Mouse (Mus musculus) spleen, adult 18-20 months (tissue): ENCODE measurements around the gene Mus81.
"Not testable (repeated sequence)": the region's sequence is repeated elsewhere in the genome, so short reads cannot be mapped to it uniquely, and the experiment has no call there.

ENCODE experiments used
- DNase-seq, 2 experiments: peaks; one replicate each; pipeline ENCODE4 v3.0.0; 2022; ENCODE audit warnings: mixed read lengths in 2 of 2

The Mus81 gene

DNA sequence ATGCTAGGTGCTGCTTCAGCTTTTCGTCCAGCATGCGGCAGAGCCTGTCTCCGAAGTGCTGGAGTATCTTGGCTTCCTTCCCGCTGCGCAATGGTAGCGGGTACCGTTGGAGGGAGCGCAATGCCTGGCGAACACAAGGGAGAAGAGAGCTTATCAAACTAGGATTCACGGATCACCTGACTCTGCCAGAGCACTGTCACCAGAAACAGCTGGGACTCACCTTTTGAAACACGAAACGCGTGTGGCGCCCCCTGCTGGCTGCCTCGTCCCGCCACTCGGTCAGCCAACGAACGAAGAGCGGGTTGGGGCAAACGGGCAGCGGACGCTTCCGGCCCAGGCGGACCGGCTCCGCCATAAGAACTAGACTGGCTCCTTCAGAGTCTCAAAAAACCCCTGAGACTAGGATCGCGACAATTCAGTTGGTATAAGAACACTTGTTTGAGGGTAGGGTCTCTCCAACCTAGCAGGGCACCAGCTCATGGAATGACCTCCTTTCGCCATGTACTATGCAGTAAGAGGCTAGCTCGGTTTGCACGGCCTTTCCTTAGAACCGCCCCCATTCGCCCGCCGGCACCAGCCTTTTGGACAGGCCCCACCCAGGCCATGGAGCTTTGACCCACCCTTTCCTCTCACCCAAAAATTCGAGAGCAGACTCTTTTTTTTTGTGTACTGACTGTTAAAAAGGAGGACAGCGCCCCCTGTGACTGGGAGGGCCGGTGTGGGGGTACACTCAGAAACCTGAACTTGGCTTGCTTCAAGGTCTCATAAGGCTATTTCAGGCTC, at the start of gene Mus81:
Mus81 (minus strand) TSS at position 635 of the 783 bp plus-strand sequence.
- peak; percentile 94 to 97 for DNase-seq

- DNase-seq, result no peak
Measured at GRCm38 (mm10) chr19:5532520-5532919, 44.3 kb upstream of the Mus81 start.

GRCm38 (mm10) chr19:5530138-5530524, 41.9 kb upstream of the Mus81 start:
- DNase-seq, result no peak

GRCm38 (mm10) chr19:5529325-5530137, 41.3 kb upstream of the Mus81 start:
- DNase-seq, result peak; percentile 87 to 96

DNA sequence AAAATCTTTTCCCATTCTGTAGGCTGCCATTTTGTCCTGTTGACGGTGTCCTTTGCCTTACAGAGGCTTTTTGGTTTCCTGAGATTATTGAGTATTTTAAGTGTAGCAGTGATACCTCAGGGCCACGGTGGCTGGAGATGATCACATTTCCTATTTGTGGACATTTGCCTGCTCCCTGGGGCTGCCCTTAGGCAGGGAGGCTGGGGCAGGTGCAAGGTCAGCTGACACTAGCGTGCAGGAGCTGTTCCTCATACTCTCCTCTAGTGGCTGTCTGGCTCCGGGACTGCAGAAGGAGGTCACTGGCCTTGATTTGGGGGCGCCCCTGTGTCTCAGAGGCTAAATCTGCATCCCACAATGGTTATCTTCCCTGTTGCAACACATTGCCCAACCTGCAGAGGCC, 37.0 kb upstream of the Mus81 start:
- no peak for DNase-seq

DNA sequence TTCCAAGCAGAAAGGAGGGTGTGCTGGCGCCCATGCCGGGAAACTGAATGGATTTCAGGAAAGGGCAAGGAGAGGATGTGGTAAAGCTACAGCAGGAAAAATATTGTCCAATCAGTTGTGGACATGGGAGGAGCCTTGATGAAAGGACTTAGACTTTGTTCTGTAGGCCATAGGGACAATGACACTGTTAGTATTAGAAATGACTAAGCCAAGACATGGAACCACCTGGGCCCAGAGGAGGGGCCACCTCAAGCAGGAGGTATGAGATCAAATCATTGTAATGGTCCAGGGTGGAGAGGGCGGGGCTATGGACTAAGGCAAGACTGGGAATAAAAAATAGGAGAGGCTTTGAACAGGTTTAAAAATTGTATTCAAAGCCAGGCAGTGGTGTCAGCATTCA, 30.5 kb upstream of the Mus81 start:
- DNase-seq, result no peak

GRCm38 (mm10) chr19:5516906-5517505, 28.8 kb upstream of the Mus81 start:
- DNase-seq, result no peak

DNA sequence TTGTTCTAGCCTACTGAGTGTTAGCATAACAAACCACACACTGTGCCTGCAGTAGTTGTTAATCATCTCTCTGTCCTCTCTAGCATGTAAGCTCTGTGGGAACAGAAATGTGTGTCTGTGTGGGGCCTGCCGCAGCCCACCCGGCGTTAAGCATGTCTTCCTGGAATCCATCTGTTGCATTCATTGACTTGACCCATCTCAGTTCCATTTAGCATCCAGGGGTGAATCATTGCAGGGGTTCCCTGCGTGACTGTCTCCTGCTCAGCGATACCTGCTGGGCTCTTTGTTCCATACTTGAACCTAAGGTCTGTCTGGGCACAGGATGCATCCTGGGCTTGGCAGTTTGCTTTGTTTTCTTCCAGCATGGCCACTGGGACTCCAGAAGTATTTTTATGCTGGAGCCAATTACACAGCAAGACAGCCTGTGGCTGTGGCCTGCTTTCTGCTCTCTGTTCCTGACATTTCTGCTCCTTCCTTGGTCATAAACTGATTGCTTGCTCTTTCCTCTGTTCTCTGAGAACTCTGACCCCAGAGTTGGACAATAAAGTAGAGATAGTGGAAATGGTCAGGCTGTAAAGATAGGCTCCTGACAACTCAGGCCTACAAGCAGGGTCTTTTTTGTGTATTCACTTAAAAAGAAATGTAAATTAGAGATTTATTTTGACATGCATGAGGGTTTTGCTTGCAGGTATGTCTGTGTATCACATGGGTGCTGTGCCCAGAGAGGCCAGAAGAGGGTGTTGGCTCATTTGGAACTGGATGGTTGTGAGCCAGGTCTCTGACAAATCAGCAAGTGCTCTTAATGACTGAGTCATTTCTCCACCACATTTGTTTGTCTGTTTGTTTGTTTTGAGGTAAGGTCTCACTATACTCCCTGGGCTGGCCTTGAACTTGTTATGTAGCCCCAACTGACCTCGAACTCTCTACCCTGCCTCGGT, 27.9 kb upstream of the Mus81 start:
- no peak for DNase-seq

DNA sequence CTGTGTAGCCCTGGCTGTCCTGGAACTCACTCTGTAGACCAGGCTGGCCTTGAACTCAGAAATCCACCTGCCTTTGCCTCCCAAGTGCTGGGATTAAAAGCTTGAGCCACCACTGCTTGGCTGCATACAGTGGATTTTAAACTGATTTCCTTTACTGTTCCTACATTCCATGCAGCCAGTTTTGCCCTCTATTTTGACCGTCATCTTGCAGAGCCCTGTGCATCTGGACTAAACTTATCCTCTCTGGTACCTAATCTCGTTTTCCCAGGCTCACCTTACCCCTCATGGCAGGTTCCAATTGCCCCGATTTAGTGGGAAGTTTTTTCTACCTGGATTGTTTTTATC, 24.8 kb upstream of the Mus81 start:
- DNase-seq, result no peak

GRCm38 (mm10) chr19:5512091-5513004, 24.1 kb upstream of the Mus81 start:
- DNase-seq, result peak; percentile 29 to 35

DNA sequence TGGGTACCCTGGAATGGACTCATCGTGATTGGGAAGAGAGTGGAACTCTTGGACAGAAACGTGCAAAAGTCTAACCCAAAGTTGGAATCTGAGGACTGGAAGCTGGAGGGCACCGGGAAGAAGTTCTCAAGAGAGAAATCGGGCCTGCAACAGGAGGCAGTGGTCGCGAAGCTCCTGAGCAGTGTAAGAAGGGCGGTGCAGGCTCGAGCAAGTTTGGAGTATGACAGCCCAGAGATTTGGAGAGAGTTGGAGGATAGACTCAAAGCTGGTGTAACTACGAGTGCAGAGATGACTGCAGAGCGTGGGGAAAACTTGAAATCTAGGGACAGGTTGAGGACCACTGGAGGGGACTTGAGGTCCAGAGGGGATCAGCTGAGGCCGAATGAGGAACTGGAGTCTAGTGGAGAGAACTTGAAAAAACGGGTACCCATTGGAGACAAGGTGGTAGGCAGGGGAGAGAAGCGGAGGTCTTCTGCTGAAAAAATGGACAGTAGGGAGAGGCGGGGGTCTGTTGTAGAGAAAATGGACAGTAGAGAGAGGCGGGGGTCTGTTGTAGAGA, 23.0 kb upstream of the Mus81 start:
- DNase-seq, result no peak

DNA sequence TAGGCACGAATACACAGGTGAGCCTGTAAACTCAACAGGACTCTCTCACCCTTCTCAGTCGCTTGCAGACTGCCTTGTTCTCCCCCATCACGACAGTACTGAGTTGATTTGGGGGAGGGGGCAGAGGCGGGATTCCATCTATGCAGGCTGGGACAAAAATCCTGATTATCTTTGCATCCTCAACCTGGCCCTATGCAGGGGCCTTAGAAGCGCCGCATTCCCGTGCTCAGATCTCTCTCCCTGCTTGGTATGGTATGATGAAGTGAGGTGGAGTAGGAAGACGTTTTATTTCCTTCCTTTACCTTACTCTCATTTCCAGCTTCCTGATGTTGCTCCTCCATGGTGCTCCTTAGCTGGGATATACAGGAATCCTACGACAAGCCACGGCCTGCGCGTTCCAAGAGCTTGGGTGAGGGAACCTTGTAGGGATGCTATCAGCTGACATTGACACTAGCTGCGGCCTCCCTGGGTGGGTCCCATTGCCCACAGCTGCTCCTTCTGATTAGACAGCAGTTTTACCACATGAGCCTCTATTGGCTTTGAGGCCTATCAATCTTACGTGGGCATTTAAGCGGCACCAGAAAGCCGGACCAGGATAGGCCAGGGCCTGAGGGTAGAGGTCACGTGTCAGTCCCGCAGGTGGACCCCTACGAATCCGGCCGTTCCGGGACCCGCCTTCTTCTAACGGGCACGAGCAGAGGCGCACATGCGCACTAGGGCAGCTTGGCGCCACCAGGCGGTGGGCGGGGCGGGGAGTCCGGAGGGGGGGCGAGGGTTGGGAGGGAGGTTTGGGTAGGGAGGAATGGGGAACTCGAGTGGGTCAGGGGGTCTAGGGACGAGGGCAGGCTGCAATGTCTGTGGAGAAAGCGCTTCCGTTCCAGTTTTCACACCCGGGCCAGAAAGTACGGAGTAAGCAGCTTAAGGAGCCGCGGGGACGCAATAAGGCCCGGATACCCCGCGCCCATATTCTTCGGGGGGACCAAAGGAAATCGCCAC, 22.1 kb upstream of the Mus81 start, which contains the start of gene Snx32:
Snx32 (minus strand) TSS at position 508 of the 996 bp plus-strand sequence.
- DNase-seq, result peak; percentile 93 to 96

DNA sequence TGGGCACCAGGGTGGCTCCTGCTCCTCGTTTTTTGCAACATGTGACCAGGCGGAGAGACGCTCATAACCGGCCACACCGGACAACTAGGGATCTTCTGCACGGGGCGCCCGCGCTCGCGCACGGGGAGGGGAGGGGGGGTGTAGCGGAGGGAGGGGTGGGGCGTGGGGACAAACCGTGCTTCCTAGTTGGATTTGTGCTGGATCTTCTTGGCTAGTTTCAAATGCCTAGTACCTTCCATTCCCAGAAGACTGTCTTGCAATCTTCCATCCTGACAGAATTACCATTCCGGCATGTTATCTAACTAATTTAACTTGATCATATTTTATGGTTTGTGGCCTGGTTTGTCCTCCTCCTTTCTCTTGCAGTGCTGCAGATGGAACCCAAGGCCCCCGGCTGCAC, 15.5 kb upstream of the Mus81 start, which contains the start of gene 1700020D05Rik:
1700020D05Rik (minus strand) TSS at position 101 of the 400 bp plus-strand sequence.
- no peak for DNase-seq

- no peak for DNase-seq
Measured at GRCm38 (mm10) chr19:5500330-5500875, 12.2 kb upstream of the Mus81 start.

DNA sequence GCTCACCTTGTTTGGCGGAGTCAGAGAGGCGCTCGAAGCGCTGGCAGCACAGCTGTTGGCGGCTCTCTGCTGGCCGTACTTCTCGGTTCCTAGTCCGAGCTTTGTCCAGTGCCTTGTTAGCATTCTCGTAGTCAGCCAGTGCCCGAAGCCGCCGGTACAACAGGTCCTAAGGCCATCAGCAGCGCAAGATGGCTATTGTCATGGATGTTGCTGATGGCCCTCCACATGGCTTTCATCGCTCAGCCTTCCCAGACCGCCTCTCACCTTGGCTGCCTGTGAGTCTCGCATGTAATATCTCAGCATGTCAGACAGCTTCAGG, 7.8 kb upstream of the Mus81 start:
- DNase-seq, result no peak

- no peak for DNase-seq
Measured at GRCm38 (mm10) chr19:5495353-5496051, 7.3 kb upstream of the Mus81 start.

DNA sequence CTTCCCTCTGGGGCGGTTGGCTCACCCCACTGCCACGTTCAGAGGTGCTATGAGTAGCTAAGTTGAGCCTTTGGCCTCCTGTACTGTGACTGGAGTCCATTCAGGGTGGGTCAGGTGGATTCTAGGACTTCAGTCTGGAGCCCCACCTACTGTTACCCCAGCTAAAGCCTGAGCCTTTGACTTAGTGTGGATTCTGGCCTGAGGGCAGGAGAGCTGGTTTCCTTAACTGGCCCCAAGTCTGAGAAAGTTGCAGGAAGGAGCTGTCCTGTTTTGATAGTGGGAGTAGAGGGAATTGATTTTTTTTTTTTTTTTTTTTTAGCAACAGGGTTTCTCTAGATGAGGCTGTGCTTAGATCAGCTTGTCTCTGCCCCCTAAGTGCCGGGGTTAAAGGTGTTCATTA, 6.1 kb upstream of the Mus81 start:
- no peak for DNase-seq

- DNase-seq, result not testable (repeated sequence)
Measured at GRCm38 (mm10) chr19:5493301-5493721, 5.1 kb upstream of the Mus81 start.

DNA sequence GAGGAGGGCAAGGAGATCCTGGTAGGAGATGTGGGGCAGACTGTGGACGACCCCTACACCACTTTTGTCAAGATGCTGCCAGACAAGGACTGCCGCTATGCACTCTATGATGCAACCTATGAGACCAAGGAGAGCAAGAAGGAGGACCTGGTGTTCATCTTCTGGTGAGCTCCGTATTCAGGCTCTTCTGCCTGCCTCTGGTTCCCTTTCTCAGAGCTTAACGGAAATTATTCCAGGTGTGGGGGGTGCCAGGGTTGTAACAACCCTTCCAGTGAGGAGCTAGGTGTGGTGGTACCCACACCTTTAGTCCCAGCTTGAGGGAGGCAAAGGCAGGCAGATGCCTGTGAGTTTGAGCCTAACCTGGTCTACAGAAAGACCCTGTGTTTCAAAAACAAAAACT, 4.4 kb upstream of the Mus81 start:
- no peak for DNase-seq
